Mouse (Mus musculus) stomach, embryonic 16.5 days (tissue): ENCODE results near the gene Tnfaip1. TPM values are rescaled to one million over a fixed set of nuclear protein-coding genes. Genes with fewer than 3 reads are reported as not detected.

ENCODE experiments used
- ATAC-seq: fragments of 200-750 bp; cut with Nextera tagmentation; 2 replicates; pipeline ENCODE4 v1.8.0; 2017; ENCODE audit warnings: moderate number of reproducible peaks, moderate TSS enrichment; ENCODE audit not compliant: insufficient read depth, low FRiP score
- H3K27ac ChIP-seq: fragments of 300-500 bp; sonication (generic); 2 replicates; pipeline ENCODE4 v1.5.1; 2014; ENCODE audit warnings: low read length
- H3K27me3 ChIP-seq: fragments of 300-500 bp; sonication (generic); 2 replicates; pipeline ENCODE4 v1.6.1; 2014; ENCODE audit warnings: low read length, control low read depth, mixed read lengths; ENCODE audit not compliant: control insufficient read depth, insufficient read depth
- H3K36me3 ChIP-seq: fragments of 300-500 bp; sonication (generic); 2 replicates; pipeline ENCODE4 v1.6.1; 2014; ENCODE audit warnings: low read length; ENCODE audit not compliant: control insufficient read depth, insufficient read depth
- H3K4me1 ChIP-seq: fragments of 300-500 bp; sonication (generic); 2 replicates; pipeline ENCODE4 v1.6.1; 2014; ENCODE audit warnings: low read length, control low read depth, mixed read lengths; ENCODE audit not compliant: control insufficient read depth, insufficient read depth
- H3K4me2 ChIP-seq: fragments of 300-500 bp; sonication (generic); 2 replicates; pipeline ENCODE4 v1.6.1; 2014; ENCODE audit warnings: low read depth, low read length, mixed read lengths
- H3K4me3 ChIP-seq: fragments of 300-500 bp; sonication (generic); replicated peaks from 2 replicates; pipeline ENCODE4 v1.5.1; 2014; ENCODE audit warnings: mild to moderate bottlenecking, low read length
- H3K9ac ChIP-seq: fragments of 300-500 bp; sonication (generic); 2 replicates; pipeline ENCODE4 v1.6.1; 2014; ENCODE audit warnings: low read length
- H3K9me3 ChIP-seq: fragments of 300-500 bp; sonication (generic); replicated peaks from 2 replicates; pipeline ENCODE4 v1.6.1; 2016; ENCODE audit warnings: low read length, control low read depth; ENCODE audit not compliant: control insufficient read depth
- WGBS: fragments of 180-500 bp; shearing (Covaris S2); extraction: QIAGEN DNeasy Blood & Tissue Kit; methylation state at CpG from one replicate; pipeline ENCODE4 v1.1.7; 2014; 5-methylcytosine and 5-hydroxymethylcytosine counted together
- polyA plus RNA-seq: library from polyadenylated mRNA; unstranded; fragments of >200 nt; fragmentation: Nextera tagmentation; extraction: Ambion mirVana; gene quantifications from 2 replicates; pipeline ENCODE4 v1.2.1, GENCODE M21; 2015

The Tnfaip1 gene
- polyA plus RNA-seq, 1 experiment from 2014 or later = 76.2 TPM

GRCm38 (mm10) chr11:78567614-78568013 lies 31.5 kb upstream of the Tnfaip1 start:
- Histone ChIP-seq H3K27ac (no peak overlapping the region), H3K4me2 (no peak overlapping the region), H3K9ac (no peak overlapping the region), H3K4me3 (no peak overlapping the region), H3K4me1 (no peaks in the 10 kb centered on the region), H3K36me3 (0 out of 2 replicates have a peak, but pooled peaks cover 3% of the 10 kb centered on the region), H3K27me3 (no peaks in the 10 kb centered on the region), H3K9me3 (no peaks in the 10 kb centered on the region)
- ATAC-seq = no peak
- WGBS = 87% methylated on average over 6 of the region's 6 CpGs

- no peak overlapping the region for H3K9ac ChIP-seq
- ATAC-seq = no peak
- no peaks in the 10 kb centered on the region for H3K36me3 ChIP-seq
- no peak overlapping the region for H3K4me3 ChIP-seq
- WGBS = 46% methylated on average over 6 of the region's 6 CpGs
- no peaks in the 10 kb centered on the region for H3K27me3 ChIP-seq
- H3K4me2 ChIP-seq = no peak overlapping the region
- peak overlapping the region; percentile 30; the same call in 1 of the 2 replicates for H3K27ac ChIP-seq
- no peaks in the 10 kb centered on the region for H3K4me1 ChIP-seq
- H3K9me3 ChIP-seq = no peaks in the 10 kb centered on the region
Measured at GRCm38 (mm10) chr11:78566775-78567174, 30.6 kb upstream of the Tnfaip1 start.

- H3K27me3 ChIP-seq = no peaks in the 10 kb centered on the region
- ATAC-seq = peak; percentile 52; the same call in 1 of the 2 replicates
Measured at GRCm38 (mm10) chr11:78560447-78560846, 24.3 kb upstream of the Tnfaip1 start.

GRCm38 (mm10) chr11:78557241-78557640 lies 21.1 kb upstream of the Tnfaip1 start:
- Histone ChIP-seq H3K4me3 (no peak overlapping the region), H3K4me1 (0 out of 2 replicates have a peak, but pooled peaks cover 4% of the 10 kb centered on the region), H3K27me3 (no peaks in the 10 kb centered on the region), H3K9ac (no peak overlapping the region), H3K4me2 (no peak overlapping the region), H3K9me3 (peaks cover 7% of the 10 kb centered on the region; the same call in 1 of the 2 replicates), H3K27ac (no peak overlapping the region), H3K36me3 (no peaks in the 10 kb centered on the region)
- WGBS = 55% methylated on average over 8 of the region's 8 CpGs
- no peak for ATAC-seq

More at GRCm38 (mm10) chr11:78560447-78560846, 24.3 kb upstream of the Tnfaip1 start:
- H3K4me3 ChIP-seq = no peak overlapping the region
- H3K9ac ChIP-seq = no peak overlapping the region
- H3K4me2 ChIP-seq = no peak overlapping the region
- 12% methylated on average over 4 of the region's 4 CpGs for WGBS
- H3K36me3 ChIP-seq = no peaks in the 10 kb centered on the region
- H3K9me3 ChIP-seq = no peaks in the 10 kb centered on the region
- H3K27ac ChIP-seq = no peak overlapping the region
- 0 out of 2 replicates have a peak, but pooled peaks cover 4% of the 10 kb centered on the region for H3K4me1 ChIP-seq

GRCm38 (mm10) chr11:78556070-78556469 lies 19.9 kb upstream of the Tnfaip1 start:
- no peaks in the 10 kb centered on the region for H3K27me3 ChIP-seq
- peaks cover 7% of the 10 kb centered on the region for H3K4me1 ChIP-seq
- H3K27ac ChIP-seq = peak overlapping the region; percentile 43
- no peaks in the 10 kb centered on the region for H3K36me3 ChIP-seq
- H3K4me3 ChIP-seq = no peak overlapping the region
- H3K9ac ChIP-seq = no peak overlapping the region
- no peak overlapping the region for H3K4me2 ChIP-seq
- H3K9me3 ChIP-seq = peaks cover 7% of the 10 kb centered on the region; the same call in 1 of the 2 replicates
- ATAC-seq = no peak
- 60% methylated on average over 4 of the region's 4 CpGs for WGBS

GRCm38 (mm10) chr11:78555623-78556022 lies 19.5 kb upstream of the Tnfaip1 start:
- 45% methylated on average over 3 of the region's 3 CpGs for WGBS
- peaks cover 7% of the 10 kb centered on the region; the same call in 1 of the 2 replicates for H3K9me3 ChIP-seq
- H3K9ac ChIP-seq = no peak overlapping the region
- no peak for ATAC-seq
- no peaks in the 10 kb centered on the region for H3K36me3 ChIP-seq
- H3K4me3 ChIP-seq = no peak overlapping the region
- H3K27ac ChIP-seq = peak overlapping the region; percentile 43
- peaks cover 9% of the 10 kb centered on the region for H3K4me1 ChIP-seq
- H3K4me2 ChIP-seq = no peak overlapping the region
- no peaks in the 10 kb centered on the region for H3K27me3 ChIP-seq

GRCm38 (mm10) chr11:78551059-78551398 lies 14.9 kb upstream of the Tnfaip1 start:
- H3K9me3 ChIP-seq = peaks cover 7% of the 10 kb centered on the region; the same call in 1 of the 2 replicates
- no peaks in the 10 kb centered on the region for H3K36me3 ChIP-seq
- no peaks in the 10 kb centered on the region for H3K27me3 ChIP-seq
- 0 out of 2 replicates have a peak, but pooled peaks have one; percentile 2 for ATAC-seq
- peak overlapping the region; percentile 81 for H3K27ac ChIP-seq
- 34% methylated on average over 6 of the region's 6 CpGs for WGBS
- peaks cover 15% of the 10 kb centered on the region for H3K4me1 ChIP-seq
- H3K4me2 ChIP-seq = peak overlapping the region; percentile 85
- peak overlapping the region; percentile 77 for H3K4me3 ChIP-seq
- peak overlapping the region; percentile 79 for H3K9ac ChIP-seq

GRCm38 (mm10) chr11:78550168-78551058 lies 14.3 kb upstream of the Tnfaip1 start, which contains the start of gene Tmem97:
Gene Tmem97, minus strand, starts transcription at chr11:78550777.
- Histone ChIP-seq H3K27me3 (no peaks in the 10 kb centered on the region), H3K9ac (peak within 1 kb of the TSS; percentile 81), H3K36me3 (no peaks in the 10 kb centered on the region), H3K4me2 (peak within 1 kb of the TSS; percentile 85), H3K4me3 (peak within 1 kb of the TSS; percentile 77), H3K9me3 (peaks cover 7% of the 10 kb centered on the region; the same call in 1 of the 2 replicates), H3K4me1 (peaks cover 15% of the 10 kb centered on the region), H3K27ac (peak within 1 kb of the TSS; percentile 84)
- ATAC-seq = peak; percentile 100
- under 1% methylated on average over 60 of the region's 60 CpGs for WGBS

GRCm38 (mm10) chr11:78549491-78549987 lies 13.4 kb upstream of the Tnfaip1 start:
- no peak for ATAC-seq

More at GRCm38 (mm10) chr11:78549491-78549987, 13.4 kb upstream of the Tnfaip1 start:
- H3K4me3 ChIP-seq = peak overlapping the region; percentile 77
- H3K9ac ChIP-seq = peak overlapping the region; percentile 81
- peaks cover 7% of the 10 kb centered on the region; the same call in 1 of the 2 replicates for H3K9me3 ChIP-seq
- peak overlapping the region; percentile 69 for H3K4me2 ChIP-seq
- WGBS = 5% methylated on average over 5 of the region's 5 CpGs
- H3K4me1 ChIP-seq = peaks cover 15% of the 10 kb centered on the region
- no peaks in the 10 kb centered on the region for H3K27me3 ChIP-seq
- no peaks in the 10 kb centered on the region for H3K36me3 ChIP-seq
- peak overlapping the region; percentile 84 for H3K27ac ChIP-seq
